Mouse (Mus musculus) ovary, postnatal 10 days (tissue): ENCODE measurements around the gene Musk.
"Not testable (repeated sequence)": the region's sequence is repeated elsewhere in the genome, so short reads cannot be mapped to it uniquely, and the experiment has no call there.

ENCODE experiments used
- DNase-seq: peaks from one replicate; pipeline ENCODE4 v3.0.0; 2022; ENCODE audit warnings: low spot score

Musk gene

DNA sequence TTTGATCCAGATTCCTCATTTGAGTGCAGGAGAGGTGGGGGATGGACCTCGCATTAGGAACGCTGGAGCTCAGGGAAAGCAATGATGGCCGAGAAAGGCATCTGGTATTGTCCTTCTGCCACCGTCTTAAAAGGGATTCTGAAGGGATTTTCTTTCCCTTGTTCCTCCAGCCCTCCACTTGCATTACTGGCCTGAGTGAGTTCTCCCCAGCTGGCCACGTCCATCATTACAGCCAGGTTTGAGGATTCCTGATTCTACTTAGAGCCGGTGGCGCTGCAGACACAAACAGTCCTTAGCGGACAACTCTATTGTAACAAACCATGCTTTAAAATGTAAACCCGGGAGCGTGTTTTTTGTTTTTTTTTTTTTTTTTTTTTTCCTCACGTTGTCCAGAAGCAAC, at the start of gene Musk:
TSS of gene Musk (plus strand) at position 274 of the 400 bp plus-strand sequence.
- no peak for DNase-seq

DNA sequence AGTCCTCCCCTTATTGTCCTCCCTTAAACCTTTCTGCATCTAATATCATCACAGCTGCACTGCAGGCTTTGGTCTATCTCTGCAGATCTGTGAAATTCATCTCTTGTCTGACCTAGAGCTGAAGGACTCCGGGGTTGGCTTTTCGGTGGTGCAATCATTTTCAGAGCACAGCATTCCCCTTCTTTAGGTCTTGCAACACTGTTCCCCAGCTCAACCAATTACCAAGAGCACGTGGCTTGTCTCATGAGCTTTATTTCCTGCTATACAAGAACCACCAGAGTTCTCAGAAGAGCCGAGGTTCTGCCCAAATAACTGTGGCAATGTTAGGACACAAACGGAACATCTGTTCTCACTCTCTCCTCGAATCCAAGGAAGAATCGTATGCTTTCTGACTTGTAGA, 45.3 kb upstream of the Musk start:
- no peak for DNase-seq

DNA sequence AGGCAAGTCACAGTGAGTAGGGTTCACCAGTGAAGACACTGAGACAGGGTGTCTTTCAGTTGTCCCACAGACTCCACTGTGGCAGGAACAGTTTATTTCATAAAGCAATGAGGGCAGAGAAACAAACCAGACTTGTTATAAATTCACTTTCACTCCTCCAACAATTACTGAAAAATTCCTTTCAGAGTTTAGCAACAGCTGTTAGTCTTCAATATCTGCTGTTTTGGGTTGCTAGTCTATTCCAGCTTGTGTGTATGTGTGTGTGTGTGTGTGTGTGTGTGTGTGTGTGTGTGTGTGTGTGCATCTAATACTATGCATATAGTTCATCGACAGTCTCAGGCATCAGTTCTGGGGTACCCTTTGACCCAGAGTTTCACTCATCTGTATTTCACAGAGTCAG, 40.2 kb upstream of the Musk start:
- no peak for DNase-seq

DNA sequence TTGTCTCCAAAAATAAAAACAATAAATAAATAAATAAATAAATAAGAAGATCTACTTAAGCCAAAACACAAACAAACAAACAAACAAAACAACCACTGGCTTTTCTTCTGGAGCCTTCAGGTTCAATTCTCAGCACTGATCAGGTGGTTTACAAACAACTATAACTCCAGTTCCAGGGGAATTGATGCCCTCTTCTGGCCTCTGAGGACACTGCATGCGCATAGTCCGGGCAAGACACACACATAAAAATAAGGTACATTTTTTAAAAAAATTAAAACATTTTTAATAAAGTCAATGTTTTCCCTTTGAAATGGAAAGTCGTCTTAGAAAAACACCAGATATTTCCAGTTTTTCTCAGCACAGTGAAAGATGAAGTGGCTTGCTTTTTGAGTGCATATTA, 33.4 kb upstream of the Musk start:
- no peak for DNase-seq

DNA sequence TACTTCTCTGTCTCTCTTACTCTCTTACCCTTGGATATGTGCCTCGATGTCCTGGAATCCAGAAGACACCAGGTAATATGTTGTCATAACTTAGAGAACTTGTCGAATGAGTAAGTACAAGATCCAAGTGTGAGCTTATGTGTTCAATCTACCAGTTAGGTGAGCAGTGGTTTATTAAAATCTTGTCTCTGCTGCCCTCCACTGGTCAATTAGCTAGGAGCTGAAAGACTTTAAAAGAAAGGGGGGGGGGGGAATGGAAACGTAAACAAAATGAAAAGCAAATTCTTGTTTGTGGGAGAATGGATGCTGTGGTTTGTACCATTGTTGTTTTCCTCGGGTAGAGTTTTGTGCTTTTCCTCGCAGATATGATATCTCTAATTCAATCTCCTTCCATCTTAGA, 32.4 kb upstream of the Musk start:
- DNase-seq: no peak

DNA sequence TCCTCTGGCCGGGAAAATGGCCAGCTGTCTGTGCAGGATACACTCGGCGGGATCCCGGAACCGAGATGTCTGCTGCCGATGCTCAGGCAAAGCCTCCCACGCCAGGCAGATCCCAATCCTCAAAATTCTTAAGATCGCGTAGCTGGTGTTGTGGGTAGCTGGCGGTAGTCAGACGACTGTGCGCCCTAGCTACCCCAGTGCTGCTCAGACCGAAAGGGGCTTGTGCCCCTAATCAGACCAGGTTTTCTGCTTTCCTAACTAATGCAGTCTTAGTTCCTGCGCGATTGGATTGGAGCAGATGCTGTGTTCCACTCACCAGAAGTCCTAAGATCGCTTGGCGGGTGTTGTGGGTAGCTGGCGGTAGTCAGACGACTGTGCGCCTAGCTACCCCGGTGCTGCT, 25.0 kb upstream of the Musk start:
- not testable (repeated sequence) for DNase-seq

DNA sequence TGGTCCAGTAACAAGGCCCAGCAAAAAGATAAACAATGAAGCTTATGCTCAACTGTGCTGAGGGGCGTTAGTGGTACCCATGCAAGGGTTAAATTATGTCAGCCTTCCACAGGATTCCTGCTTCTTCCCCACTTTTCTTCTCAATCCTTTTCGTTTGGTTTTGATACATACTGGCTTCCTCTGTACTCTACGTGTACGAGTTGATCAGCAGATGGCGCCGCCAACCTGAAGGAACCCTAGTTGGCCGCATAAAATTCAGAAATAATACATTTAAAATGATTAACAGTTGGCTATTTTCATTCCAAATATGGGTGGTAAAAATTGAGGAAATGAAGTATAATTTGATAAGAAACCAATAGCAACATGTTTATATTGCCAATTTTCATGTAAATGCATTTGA, 19.5 kb upstream of the Musk start:
- no peak for DNase-seq

DNA sequence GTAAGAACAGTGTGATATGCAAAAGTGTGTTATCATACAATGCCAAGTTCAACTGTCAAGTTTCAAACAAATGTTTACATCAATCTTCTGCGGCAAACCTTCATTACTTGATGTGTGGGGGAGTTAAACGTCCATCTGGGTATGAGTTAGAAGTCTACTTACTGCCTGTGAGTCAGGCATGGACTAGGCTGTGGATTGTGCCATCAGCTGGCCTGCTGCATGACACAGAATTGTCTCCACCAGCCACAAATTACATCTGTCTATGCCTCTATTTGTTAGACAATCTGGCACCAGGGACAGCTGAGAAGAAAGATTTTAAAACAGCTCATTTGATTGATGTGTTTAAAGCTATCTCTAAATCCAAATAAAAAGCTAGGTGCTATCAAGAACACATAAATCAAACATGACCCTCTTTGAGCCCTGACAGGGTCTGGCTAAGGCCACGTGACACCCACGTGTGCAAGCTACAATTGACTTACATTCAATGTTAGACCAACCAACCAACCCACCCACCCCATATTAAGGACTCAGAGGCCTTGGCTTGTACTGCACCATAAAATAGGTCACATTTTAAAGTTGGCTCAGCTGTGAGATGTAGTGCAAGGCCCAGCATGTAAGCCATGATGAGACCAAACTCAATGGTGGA, 16.7 kb upstream of the Musk start:
- no peak for DNase-seq

DNA sequence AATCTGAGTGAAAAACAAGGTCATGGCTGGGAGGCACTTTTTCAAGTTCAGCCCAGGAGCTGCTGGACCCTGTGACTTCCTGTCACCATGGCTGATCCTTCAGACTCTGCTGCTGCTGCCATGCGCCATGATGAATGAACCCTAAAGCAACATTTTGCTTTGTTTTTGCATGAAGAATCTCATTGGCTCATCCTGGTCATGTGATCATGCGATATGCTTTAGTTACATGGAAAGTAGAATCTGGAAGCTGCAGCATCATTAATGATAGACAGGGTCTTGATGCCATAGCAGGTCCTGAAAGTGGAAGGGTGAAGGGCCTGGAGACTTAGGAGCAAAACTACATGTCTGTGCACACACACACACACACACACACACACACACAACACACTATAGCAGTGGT, 15.8 kb upstream of the Musk start:
- no peak for DNase-seq

DNA sequence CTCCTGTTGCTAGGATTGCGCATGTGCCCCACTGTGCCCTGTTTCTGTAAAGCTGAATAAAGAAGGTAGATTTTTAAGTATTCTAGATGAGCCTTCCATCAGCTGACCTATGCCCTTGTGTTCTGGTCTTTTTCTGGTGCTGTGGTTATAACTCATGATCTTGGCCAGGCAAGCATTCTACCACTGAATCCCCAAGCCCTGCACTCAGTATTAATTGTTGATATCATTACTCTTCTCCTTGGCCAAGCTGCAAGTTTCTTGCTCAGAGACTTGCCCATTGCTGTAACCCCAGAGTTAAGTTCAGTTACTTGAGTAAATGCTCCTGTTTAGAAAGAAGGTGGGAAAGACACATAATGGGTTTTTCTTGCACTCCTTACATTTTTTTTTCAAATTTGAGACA, 14.8 kb upstream of the Musk start:
- no peak for DNase-seq

DNA sequence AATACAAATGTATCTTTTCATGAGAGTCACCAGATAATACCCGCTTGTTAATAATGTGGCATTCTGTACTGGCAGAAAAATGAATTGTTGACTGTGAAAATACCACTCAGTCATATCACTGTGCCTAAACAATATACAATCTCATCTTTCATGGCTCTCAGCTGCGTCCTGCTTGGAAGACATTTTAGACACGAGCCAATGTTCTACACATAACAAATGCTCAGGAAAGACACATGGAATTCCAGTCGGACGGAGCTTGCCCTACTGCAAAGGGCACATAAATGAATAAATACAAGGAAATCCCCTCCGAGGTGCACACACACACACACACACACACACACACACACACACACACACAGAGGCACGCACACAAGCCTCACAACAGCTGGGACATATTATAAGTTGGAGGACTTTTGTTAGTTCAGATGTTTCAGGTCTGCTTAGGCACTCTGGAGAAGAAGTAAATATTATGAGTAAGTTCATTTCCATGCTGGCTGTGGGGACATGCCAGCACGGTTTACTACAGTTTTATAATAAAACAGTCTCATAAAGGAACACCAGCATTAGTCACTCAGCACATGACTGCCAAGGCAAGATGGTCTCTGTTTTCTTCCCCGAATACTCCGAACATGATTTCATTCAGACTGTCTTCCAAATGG, 14.1 kb upstream of the Musk start:
- DNase-seq: no peak

DNA sequence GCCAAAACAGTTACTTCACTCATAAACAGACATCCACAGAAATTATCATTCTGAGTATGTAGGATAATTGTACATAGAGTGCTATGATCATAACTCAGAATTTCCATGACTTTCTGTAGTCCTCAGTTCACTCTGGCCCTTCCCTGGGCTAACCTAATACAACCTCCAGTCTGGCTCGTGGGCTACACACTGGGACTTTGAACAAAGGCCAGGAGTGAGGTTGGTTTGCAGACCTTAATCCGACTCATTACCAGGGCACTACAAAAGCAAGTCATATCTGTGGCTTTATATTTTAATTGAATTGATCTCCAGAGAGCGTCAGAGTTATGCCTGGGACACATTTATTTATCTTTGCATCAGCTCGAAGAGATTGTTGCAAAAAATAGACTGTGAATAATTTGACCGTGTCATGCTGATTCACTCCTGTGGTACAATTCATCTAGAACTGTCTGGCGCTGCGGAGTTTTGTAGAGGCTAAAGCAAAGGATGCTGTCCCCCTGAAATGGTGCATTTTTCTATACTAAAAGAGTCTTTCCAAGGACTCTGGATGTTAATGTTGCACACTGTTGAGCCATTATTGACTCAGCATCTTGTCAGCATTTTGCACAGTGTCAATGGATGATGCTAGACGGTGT, 10.4 kb upstream of the Musk start:
- no peak for DNase-seq

DNA sequence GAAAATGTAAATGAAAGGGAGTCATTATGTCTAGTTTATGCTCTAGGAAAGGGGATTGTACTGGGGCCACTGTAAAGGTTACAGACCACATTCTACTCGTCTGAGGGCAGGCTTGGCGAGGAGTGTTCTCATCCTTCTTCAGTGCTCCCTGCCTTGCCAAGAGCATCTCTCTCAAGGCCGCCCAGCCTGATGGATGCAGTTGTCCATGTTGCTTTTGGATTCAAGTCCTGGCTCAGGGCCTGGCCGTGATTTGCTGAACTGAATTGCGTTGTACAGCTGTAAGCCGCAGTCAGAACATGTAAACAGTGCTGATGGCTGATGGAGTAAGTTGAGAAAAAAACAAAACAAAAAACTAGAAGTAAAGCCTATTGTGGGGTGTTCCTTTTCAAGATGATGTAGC, 7.4 kb upstream of the Musk start:
- no peak for DNase-seq

DNA sequence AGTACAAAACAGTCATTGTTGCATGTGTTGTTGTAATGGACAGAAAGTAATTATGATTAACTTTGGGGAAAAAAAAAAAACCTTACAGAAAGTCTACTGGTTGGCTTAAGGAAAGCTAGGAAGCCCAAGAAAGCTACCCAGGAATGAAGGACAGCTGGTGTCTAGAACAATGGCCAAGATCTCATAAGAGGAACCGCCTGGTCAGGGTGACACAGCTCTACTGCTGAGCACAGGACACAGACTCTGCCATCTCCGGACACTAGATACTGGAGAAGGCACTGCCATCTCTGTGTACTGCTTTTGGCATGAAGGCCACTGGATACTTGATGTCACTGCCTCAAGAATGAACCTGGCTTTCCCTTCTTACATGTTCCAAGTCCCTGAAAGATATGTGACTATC, 5.6 kb upstream of the Musk start:
- no peak for DNase-seq

DNA sequence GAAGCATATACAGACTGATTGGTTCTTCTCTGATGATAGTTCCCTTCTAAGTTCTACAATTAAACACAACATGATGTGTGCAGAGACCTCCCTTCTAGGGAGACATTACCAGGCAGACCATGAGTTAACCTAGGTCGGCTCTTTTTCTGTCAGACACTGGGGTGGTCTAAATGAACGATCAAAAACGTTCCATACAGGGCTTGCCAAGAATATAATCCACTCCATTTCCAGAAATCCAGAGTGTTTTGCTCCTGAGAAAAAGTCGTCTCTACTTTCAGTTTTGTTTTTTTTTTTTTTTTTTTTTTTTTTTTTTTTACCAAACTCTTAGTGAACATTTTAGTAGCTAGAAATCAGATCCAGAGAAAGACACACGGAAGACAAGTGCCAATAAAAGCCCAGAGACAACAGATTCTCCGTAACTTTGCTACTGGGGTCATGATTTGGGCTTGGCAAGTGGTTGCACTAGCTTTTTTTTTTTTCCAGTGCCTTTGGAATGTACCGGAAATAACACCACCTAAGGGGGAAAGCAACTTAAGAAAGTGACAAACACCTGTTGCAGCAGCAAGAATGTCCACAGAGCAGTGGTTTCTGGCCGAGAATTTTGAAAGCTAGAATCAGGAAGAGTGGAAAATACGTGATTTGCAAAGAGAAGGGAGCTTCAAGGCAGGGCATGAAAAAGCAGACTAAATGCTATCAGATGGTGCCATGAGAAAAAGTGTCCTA, 769 bp downstream of the Musk start:
- DNase-seq: no peak

DNA sequence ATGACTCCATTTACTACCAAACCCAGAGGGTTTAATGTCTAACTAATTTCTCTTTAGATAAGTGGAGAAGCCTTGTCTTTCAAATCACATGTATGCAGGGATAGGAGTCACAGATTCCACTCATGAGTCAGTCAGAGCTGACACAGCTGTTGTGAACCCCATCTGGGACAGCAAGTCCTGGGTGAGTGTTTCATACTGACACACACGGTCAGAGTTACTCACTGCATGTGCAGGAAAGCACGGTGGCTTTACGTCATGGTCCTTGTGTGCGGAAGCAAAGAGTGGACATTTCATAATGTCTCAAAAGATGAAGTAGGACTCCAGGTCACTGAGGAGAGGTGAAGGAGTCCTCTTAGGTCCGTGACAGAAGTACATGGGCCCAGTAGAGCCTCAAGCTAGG, 3.0 kb downstream of the Musk start:
- no peak for DNase-seq

DNA sequence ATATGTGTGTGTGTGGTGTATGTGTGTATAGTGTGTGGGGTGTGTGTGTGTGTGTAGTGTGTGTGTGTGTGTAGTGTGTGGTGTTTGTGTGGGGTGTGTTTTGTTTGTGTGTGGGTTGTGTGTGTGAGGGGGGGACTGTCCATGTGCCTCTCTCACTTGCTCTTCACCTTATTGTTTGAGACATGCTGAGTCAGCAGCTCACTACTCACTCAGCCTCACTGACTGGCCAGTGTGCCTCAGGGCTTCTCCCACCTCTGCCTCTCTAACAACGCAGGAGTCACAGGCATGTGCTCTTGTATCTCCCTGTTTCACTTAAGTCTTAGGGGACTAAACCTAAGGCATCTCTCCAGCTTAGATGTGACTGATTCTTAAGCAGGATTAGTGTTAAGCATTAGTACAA, 6.1 kb downstream of the Musk start:
- DNase-seq: no peak

DNA sequence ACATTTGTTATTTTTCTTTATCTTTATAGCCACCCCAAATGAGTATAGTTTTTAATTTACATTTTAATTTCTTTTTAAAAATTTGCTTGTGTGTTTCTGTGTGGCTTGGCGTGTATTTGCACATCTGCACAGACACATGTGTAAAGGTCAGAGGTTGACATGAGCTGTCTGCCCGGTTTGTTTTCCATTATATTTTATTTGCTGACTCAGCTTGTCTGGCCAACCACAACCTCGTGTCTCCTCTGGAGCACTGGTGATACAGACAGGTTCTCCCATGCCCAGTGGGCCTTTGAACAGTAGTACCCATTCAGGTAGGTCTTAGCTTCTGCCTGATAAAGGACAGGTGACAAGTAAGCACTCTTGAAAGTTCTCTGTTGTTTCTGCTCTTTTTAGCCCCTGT, 7.3 kb downstream of the Musk start:
- DNase-seq: no peak

DNA sequence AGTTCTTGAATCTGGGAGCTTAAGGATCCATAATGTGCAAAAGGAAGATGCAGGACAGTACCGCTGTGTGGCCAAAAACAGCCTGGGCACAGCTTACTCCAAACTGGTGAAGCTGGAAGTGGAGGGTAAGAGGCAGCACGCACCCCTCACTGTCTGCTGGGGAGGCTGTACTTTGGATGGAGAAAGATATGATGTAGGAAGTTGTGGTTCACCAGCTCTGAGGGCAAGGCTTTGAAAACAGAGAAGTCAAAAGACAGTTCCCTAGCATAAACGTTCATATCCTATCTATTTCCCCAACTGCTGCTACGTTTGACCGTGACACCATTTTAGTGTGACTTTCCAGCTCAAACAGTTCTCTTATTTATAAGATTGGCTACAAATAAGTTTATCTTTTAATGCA, 18.1 kb downstream of the Musk start:
- DNase-seq: no peak

DNA sequence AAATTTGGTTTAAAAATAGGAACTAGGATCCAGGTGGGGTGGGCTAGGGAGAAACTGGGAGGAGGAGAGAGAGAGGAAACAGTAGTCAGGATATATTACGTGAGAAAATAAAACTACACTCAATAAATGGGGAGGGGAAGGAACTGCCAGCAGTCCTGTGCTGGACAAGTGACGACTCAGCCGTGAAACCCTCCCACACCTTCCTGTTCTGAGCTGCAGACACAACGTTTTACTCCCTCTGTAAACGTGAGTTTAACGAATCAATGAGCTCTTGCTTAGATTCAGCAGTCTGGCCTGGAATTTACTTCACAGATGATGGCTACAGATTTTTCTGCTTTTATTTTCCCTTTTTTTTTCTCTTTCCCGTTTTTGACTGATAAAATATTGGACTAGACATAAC, 18.8 kb downstream of the Musk start:
- no peak for DNase-seq

DNA sequence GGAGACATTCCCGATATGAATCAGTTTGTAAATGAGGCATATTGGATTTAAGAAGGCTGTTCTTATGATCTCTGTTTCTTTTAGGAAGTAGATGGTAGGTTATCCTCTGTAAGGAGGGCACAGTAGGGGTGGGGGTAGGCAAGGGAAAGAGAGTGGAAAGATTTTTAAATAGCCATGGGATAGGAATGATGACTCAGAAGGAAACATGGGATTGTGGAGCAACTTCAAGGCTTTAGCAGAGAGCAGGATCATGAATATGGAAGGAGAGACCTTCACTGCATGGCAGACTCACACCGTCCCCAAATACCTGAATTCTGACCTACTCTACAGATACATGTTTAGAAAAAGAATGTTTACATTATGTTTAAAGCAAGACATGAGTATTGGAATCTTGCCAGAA, 21.7 kb downstream of the Musk start:
- DNase-seq: no peak

DNA sequence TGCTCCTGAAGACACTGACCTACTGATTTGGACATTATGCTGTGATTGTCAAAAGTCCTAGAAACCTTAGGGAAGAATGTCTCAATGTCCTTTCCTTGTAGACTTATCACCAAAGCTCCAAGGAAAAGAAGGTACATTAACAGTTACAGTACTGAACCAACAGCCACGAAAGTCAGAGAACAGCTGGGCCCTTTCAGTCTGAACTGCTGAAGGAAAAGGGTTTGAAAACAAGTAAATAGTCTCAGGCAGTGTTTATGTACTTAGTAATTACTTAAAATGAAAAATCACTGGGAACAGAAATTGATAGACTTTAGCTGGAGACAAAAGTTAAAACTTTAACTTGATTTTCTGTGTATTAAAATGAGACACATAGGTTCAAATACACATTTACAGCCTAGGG, 27.6 kb downstream of the Musk start:
- no peak for DNase-seq

DNA sequence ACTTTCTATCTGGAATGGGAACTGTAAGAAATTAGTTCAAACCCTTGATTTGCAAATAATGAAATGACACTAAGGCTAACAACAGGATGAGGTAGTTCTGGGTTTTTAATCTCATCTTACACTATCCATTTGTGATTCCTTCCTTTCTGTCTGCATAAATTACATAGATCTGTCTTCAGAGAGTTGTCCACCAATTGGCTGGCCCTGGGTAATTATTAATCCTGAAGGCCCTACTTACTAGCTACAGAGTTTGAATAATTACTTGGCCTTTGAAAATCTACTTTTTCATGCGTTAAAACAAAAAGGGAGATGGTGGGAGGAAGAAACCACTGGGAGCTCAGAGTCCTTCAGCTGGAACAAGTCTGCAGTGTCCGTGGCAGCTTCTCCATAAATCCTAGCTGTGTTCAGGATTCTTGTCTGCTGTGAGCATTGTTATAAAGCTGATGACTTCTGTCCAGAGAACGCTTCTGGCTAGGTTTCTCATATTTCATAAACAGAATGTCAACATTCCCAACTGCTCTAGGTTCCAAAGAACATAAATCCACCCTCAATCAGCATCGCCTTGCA, 29.3 kb downstream of the Musk start:
- DNase-seq: no peak
